Mouse (Mus musculus) kidney, adult 2 months (tissue): ENCODE measurements around the gene Gpr12. TPM values are rescaled to one million over a fixed set of nuclear protein-coding genes. Genes with fewer than 3 reads are reported as not detected.
"Not testable (repeated sequence)": the region's sequence is repeated elsewhere in the genome, so short reads cannot be mapped to it uniquely, and the experiment has no call there.

ENCODE experiments used
- DNase-seq: peaks from one replicate; pipeline ENCODE4 v3.0.0; 2021
- H3K27ac ChIP-seq: fragments of 200-500 bp; 2 replicates; pipeline ENCODE4 v1.5.1; 2012; ENCODE audit warnings: low read depth, low read length, control low read depth, inconsistent platforms; ENCODE audit not compliant: insufficient read depth
- H3K27me3 ChIP-seq: fragments of 200-500 bp; replicated peaks from 2 replicates; pipeline ENCODE4 v1.6.1; 2012; ENCODE audit warnings: mild to moderate bottlenecking, moderate library complexity, low read length, inconsistent platforms; ENCODE audit not compliant: control insufficient read depth, insufficient read depth
- H3K36me3 ChIP-seq: fragments of 200-500 bp; 2 replicates; pipeline ENCODE4 v1.6.1; 2012; ENCODE audit warnings: mild to moderate bottlenecking, moderate library complexity, low read length, inconsistent platforms; ENCODE audit not compliant: control insufficient read depth, insufficient read depth
- H3K4me1 ChIP-seq: fragments of 200-500 bp; 2 replicates; pipeline ENCODE4 v1.6.1; 2011; ENCODE audit warnings: low read length; ENCODE audit not compliant: control insufficient read depth, insufficient read depth
- H3K4me3 ChIP-seq: fragments of 200-500 bp; 2 replicates; pipeline ENCODE4 v1.5.1; 2011; ENCODE audit warnings: mild to moderate bottlenecking, low read depth, low read length, control low read depth; ENCODE audit not compliant: insufficient read depth
- CTCF ChIP-seq: fragments of 200-500 bp; conservative IDR thresholded peaks from 2 replicates; pipeline ENCODE4 v1.5.1; 2011; ENCODE audit warnings: low read depth, mild to moderate bottlenecking, control low read depth, low read length, moderate library complexity, mixed read lengths; ENCODE audit not compliant: insufficient read depth, insufficient read length
- POLR2A ChIP-seq: fragments of 200-500 bp; IDR thresholded peaks from one replicate; pipeline ENCODE4 v1.6.1; 2011; ENCODE audit warnings: low read depth, low read length, control low read depth
- WGBS: fragments of 180-500 bp; shearing (Covaris S2); methylation state at CpG from one replicate; pipeline ENCODE4 v1.1.7; 2018; 5-methylcytosine and 5-hydroxymethylcytosine counted together
- polyA plus RNA-seq: library from polyadenylated mRNA; depleted of rRNA; stranded (reverse); fragments of >200 nt; gene quantifications from 2 replicates; pipeline ENCODE4 v1.2.3, GENCODE M21; 2012

Gpr12 gene
- polyA plus RNA-seq, 1 experiment, result 1.5 TPM

DNA sequence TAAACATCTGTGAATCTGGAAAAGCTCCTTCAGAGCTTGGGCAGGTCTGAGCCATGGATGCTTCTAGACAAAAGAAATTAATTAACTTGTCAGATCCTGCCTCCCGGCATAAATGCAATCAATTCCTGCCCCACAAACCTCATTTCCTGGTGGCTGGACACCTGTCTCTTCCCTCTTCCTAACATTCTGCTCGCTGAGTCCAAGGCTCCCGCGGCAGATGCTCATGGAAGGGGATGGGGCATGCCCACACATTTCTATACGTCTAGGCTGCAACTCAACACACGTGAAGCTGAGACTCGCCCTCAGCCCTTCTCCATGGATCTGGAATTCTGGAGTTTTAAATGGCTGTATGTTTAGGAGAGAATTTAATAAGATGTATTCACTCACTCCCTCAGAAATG, 26.8 kb upstream of the Gpr12 start:
- H3K27ac ChIP-seq, result no peak overlapping the region
- no peaks in the 10 kb centered on the region; the same call in 1 of the 2 replicates for H3K27me3 ChIP-seq
- no peak for DNase-seq
- no peaks in the 10 kb centered on the region for H3K36me3 ChIP-seq
- no peak overlapping the region for H3K4me3 ChIP-seq
- no peak for TF ChIP-seq CTCF
- no peak for TF ChIP-seq POLR2A
- no peaks in the 10 kb centered on the region for H3K4me1 ChIP-seq
- WGBS, result 43% methylated on average over 7 of the region's 7 CpGs

DNA sequence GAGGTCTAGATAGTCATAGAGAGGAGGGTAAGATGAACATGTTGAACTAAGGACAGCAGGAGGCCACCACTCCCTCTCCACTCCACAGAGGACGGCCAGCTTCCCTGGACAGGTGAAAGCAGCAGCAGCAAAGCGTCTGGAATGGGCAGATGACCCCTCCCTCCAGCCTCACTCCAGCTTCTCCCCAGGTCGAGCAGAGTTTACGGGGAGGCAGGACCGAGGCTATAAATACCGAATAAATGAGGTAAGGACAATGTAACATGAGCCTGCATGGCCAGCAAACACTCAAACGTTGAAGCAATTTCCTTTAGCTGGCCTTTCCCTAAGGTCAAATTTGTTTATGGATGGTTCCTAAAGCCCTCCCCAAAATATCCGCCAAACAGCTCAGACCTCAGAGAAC, 26.0 kb upstream of the Gpr12 start:
- no peak for DNase-seq
- WGBS, result 24% methylated on average over 8 of the region's 8 CpGs
- Histone ChIP-seq H3K4me1 (no peaks in the 10 kb centered on the region), H3K27ac (no peak overlapping the region), H3K36me3 (no peaks in the 10 kb centered on the region), H3K4me3 (no peak overlapping the region), H3K27me3 (no peaks in the 10 kb centered on the region; the same call in 1 of the 2 replicates)
- TF ChIP-seq CTCF (no peak), POLR2A (no peak)

DNA sequence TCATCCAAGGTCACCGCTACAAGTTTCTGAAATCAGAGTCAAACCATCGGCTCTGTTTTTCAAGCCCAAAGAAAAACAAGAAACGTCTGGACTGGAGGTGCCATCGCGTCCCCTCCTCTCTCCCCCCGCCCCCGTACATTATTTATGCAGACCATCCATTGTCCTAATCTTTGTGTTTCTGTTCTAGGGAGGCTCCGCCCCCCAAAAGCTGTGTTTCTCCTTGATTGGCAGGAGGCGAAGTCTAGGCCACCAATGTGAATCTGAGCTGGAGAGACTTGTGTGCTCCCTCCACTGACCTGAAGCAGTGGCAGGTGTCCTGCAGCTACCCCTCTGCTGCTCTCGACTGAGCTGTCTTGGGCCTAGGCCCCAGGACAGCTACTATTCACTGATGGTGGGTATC, 24.6 kb upstream of the Gpr12 start:
- H3K4me1 ChIP-seq, result no peaks in the 10 kb centered on the region
- H3K27me3 ChIP-seq, result no peaks in the 10 kb centered on the region; the same call in 1 of the 2 replicates
- no peak overlapping the region for H3K27ac ChIP-seq
- no peak for TF ChIP-seq POLR2A
- TF ChIP-seq CTCF, result no peak
- 54% methylated on average over 10 of the region's 10 CpGs for WGBS
- no peaks in the 10 kb centered on the region for H3K36me3 ChIP-seq
- no peak overlapping the region for H3K4me3 ChIP-seq
- DNase-seq, result no peak

DNA sequence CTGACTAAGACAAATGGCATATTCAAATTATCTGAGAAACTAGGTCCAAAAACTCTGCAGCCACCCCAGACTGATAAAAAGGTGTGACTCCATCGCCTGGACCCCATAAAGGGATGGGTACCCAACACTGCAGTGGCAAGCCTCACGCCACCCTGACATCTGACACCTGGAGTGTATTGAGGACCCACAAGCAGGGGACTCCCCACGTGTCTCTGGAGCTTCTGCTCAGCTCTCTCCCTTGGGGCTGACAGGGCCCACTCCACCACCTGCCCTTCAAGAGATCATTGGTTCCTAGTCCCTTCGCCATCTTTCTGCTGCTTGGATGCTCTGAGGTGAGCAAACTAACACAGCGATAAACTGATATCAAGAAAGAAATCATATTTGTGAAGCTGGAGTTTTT, 22.8 kb upstream of the Gpr12 start:
- WGBS, result 78% methylated on average over 5 of the region's 5 CpGs
- no peak for DNase-seq
- TF ChIP-seq CTCF (no peak), POLR2A (no peak)

DNA sequence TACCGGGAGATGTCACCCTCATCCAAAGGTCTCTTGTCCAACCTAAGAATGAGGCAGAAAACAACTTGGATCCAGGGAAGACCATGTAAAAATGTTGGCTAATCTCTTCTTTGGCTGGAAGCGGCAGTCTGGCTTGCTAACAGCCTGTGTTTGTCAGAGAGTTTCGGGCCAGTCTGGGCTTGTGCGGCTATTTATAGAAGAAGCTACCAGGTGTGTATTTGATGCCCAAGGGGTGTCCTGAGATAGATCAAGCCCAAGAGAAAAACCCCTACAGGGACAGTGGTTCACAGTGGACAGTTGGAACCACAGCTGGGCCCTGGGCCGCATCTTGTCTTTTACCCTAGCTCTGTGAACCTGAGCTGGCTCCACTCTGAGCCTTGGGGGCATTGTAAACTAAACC, 21.9 kb upstream of the Gpr12 start:
- no peak for TF ChIP-seq CTCF
- TF ChIP-seq POLR2A, result no peak
- H3K36me3 ChIP-seq, result no peaks in the 10 kb centered on the region
- DNase-seq, result no peak
- 92% methylated on average over 5 of the region's 5 CpGs for WGBS
- H3K4me1 ChIP-seq, result no peaks in the 10 kb centered on the region
- no peak overlapping the region for H3K4me3 ChIP-seq
- no peak overlapping the region for H3K27ac ChIP-seq
- H3K27me3 ChIP-seq, result no peaks in the 10 kb centered on the region; the same call in 1 of the 2 replicates

More for the DNA sequence above, 22.8 kb upstream of the Gpr12 start:
- no peaks in the 10 kb centered on the region for H3K4me1 ChIP-seq
- no peaks in the 10 kb centered on the region for H3K36me3 ChIP-seq
- H3K4me3 ChIP-seq, result no peak overlapping the region
- H3K27ac ChIP-seq, result no peak overlapping the region
- H3K27me3 ChIP-seq, result no peaks in the 10 kb centered on the region; the same call in 1 of the 2 replicates

DNA sequence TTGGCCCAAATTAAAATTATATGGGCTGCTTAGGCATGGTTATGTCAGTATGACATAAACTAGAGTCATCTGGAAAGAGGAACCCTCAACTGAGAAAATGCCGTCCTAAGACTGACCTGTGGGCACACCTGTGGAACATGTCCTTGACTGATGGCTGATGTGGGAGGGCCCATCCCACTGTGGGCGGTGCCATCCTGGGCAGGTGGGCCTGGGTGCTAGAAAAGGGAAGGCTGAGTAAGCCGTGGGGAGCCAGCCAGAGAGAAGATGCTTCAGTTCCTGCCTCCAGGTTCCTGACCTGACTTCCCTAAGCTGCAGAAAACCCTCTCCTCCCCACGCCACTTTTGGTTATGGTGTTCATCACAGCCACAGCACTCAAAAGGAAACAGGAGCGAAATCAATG, 21.2 kb upstream of the Gpr12 start:
- Histone ChIP-seq H3K4me3 (no peak overlapping the region), H3K27me3 (no peaks in the 10 kb centered on the region; the same call in 1 of the 2 replicates), H3K27ac (no peak overlapping the region), H3K4me1 (no peaks in the 10 kb centered on the region), H3K36me3 (no peaks in the 10 kb centered on the region)
- 62% methylated on average over 5 of the region's 5 CpGs for WGBS
- no peak for DNase-seq
- no peak for TF ChIP-seq POLR2A
- no peak for TF ChIP-seq CTCF

DNA sequence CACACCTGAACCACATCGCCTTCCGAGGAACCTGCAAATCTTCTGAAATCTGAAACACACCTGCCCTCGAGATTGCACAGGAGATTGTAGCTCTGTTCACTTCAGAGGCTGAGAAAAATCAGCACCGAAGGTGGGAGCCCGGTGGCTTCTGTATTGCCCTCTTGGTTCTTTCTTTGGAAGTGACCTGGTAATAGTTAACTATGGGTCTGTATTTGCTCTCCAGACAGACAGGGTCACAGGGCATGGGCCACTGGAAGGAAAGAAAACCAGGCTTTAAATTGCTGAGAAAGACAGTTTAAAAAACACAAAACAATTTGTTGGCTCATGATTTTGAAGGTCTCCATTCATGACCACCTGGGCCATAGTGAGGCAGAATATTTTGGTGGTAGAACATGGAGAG, 14.9 kb upstream of the Gpr12 start:
- TF ChIP-seq CTCF (no peak), POLR2A (no peak)
- peak; percentile 42 for DNase-seq
- H3K27me3 ChIP-seq, result no peaks in the 10 kb centered on the region
- no peaks in the 10 kb centered on the region for H3K36me3 ChIP-seq
- 50% methylated on average over 5 of the region's 5 CpGs for WGBS
- no peak overlapping the region for H3K27ac ChIP-seq
- H3K4me1 ChIP-seq, result peaks cover 4% of the 10 kb centered on the region; the same call in 1 of the 2 replicates
- no peak overlapping the region for H3K4me3 ChIP-seq

DNA sequence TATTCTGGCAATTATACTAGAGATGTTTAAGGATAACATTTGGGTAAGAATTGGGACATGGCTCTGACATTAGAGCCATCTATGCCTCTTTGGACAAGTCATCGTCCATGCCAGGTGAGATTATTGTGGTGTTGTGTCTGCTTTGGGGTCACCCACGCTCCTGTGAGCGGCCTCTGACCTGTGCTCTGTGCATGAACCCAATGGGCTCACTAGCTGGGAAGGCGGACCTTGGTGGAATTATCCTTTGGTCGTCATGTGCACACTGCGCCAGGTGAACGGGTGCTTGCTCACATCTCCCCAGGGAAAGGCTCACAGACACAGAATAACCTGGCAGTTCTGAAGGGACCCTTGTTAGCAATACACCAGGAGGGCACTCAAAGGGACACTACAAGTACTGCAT, 14.2 kb upstream of the Gpr12 start:
- H3K27ac ChIP-seq, H3K4me3 ChIP-seq, H3K4me1 ChIP-seq, H3K36me3 ChIP-seq, DNase-seq, H3K27me3 ChIP-seq: not testable (repeated sequence)
- WGBS, result 70% methylated on average over 7 of the region's 7 CpGs
